Comparison of ENCODE assay signal across 8 mouse cellular contexts in genomic region chr2:129904753-129905152, GRCm38 (mm10).
DNase-seq lines count a peak whose midpoint lies in the region; ATAC-seq and TF ChIP-seq lines count a peak whose summit lies in the region.

No protein-coding gene starts in this region.

- peak; percentile 79 for TF ChIP-seq CTCF in hindbrain, postnatal 0 days (IDR thresholded peaks at IDR 0.05; ENCODE audit: low read depth)

- no peak overlapping the region for H3K4me3 ChIP-seq in hindbrain, postnatal 0 days (ENCODE audit: low read length)
- no peak overlapping the region for H3K4me3 ChIP-seq in hindbrain, embryonic 16.5 days (ENCODE audit: low read length)

- no peaks in the 10 kb centered on the region for H3K9me3 ChIP-seq in hindbrain, postnatal 0 days (ENCODE audit: low read length)
- no peaks in the 10 kb centered on the region for H3K9me3 ChIP-seq in hindbrain, embryonic 16.5 days (ENCODE audit: control insufficient read depth, low read length)

- no peaks in the 10 kb centered on the region; the same call in 1 of the 2 replicates for H3K4me1 ChIP-seq in hindbrain, postnatal 0 days (ENCODE audit: insufficient read depth, low read length)
- peaks cover 12% of the 10 kb centered on the region for H3K4me1 ChIP-seq in hindbrain, embryonic 16.5 days (ENCODE audit: control insufficient read depth, insufficient read depth, low read depth, low read length)

- H3K4me2 ChIP-seq in hindbrain, postnatal 0 days (ENCODE audit: low read depth, low read length), result no peak overlapping the region
- no peak overlapping the region for H3K4me2 ChIP-seq in hindbrain, embryonic 16.5 days (ENCODE audit: low read length)

- WGBS in hindbrain, postnatal 0 days, result 36% methylated on average over 7 of the region's 7 CpGs
- 43% methylated on average over 7 of the region's 7 CpGs for WGBS in hindbrain, embryonic 16.5 days

- H3K27me3 ChIP-seq in hindbrain, postnatal 0 days (ENCODE audit: insufficient read depth, low read length), result no peaks in the 10 kb centered on the region
- H3K27me3 ChIP-seq in hindbrain, embryonic 16.5 days (replicated peaks; ENCODE audit: control insufficient read depth, insufficient read depth, low read length), result no peaks in the 10 kb centered on the region

- no peak for ATAC-seq in hindbrain, postnatal 0 days
- ATAC-seq in hindbrain, embryonic 16.5 days, result no peak

- peak; percentile 66 for DNase-seq in hindbrain, postnatal 0 days (ENCODE audit: low spot score)
- DNase-seq in 416B (ENCODE audit: low read depth), result peak; percentile 82
- peak; percentile 37 for DNase-seq in Muller cell, postnatal 12 days (ENCODE audit: inconsistent ontology term)
- DNase-seq in forelimb bud, embryonic 11.5 days (ENCODE audit: low read depth, low spot score), result peak; percentile 43
- DNase-seq in left cerebral cortex, postnatal 4 days, result peak; percentile 34
- DNase-seq in testis, postnatal 10 days (ENCODE audit: low spot score), result no peak
- no peak for DNase-seq in B cell, adult 2 months

- no peak overlapping the region for H3K27ac ChIP-seq in hindbrain, postnatal 0 days
- H3K27ac ChIP-seq in hindbrain, embryonic 16.5 days (ENCODE audit: low read depth, low read length), result no peak overlapping the region

- no peak overlapping the region for H3K9ac ChIP-seq in hindbrain, postnatal 0 days (replicated peaks; ENCODE audit: low read length)
- H3K9ac ChIP-seq in hindbrain, embryonic 16.5 days (ENCODE audit: low read depth, low read length), result no peak overlapping the region

- intact Hi-C loops in left cerebral cortex, postnatal 4 days (cut with DNase I), result loop anchor here (2.0 to 5.0 kb wide), 2 partner anchors 88 to 154 kb away; no protein-coding TSS in a partner anchor

- no peaks in the 10 kb centered on the region for H3K36me3 ChIP-seq in hindbrain, postnatal 0 days (ENCODE audit: insufficient read depth, low read length)
- H3K36me3 ChIP-seq in hindbrain, embryonic 16.5 days (ENCODE audit: control insufficient read depth, insufficient read depth, low read length), result no peaks in the 10 kb centered on the region

Comparison
In these comparisons a context has a peak if more than half of its experiments do, and no peak if none do; other contexts are left out.
1. DNase-seq: peak in hindbrain, postnatal 0 days (single experiment), 416B (single experiment), Muller cell, postnatal 12 days (single experiment), forelimb bud, embryonic 11.5 days (single experiment) and left cerebral cortex, postnatal 4 days (single experiment); none in testis, postnatal 10 days (single experiment) and B cell, adult 2 months (0 of 2).